Comparison of ENCODE assay signal across 38 mouse cellular contexts in the genomic region with DNA sequence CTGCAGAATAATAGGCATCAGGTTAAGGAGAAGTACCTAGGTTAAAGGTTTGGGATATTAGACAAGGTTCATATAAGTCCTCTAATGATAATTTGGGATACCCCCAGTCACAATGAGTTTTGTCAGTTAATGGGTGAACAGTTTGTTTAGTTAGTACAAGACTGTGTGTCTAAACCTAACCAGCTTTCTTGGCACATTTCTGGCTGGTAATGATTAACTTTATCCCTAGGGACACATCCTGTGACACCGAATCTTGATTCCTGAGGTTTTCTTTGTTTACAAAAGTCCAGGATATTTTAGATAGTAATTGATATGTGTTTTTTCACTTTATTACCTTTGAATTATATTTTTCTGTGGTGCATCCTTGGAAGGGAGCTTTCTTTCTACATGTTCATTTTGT. TPM values are rescaled to one million over a fixed set of nuclear protein-coding genes. Genes with fewer than 3 reads are reported as not detected.
"Had no signal": no experiment of that assay in that cellular context is flagged by ENCODE, and none has a peak within 500 bp of the region (broad histone marks: within the 10 kb centered on the region; RNA-seq: fewer than 3 reads in every experiment).

No protein-coding gene starts in this region.

- H3K9ac ChIP-seq: embryonic facial prominence, embryonic 12.5 days; embryonic facial prominence, embryonic 13.5 days; embryonic facial prominence, embryonic 15.5 days; forebrain, embryonic 12.5 days; forebrain, embryonic 13.5 days; forebrain, embryonic 15.5 days; forebrain, postnatal 0 days had no signal

- H3K4me2 ChIP-seq: embryonic facial prominence, embryonic 12.5 days; embryonic facial prominence, embryonic 13.5 days; embryonic facial prominence, embryonic 15.5 days; forebrain, embryonic 12.5 days; forebrain, embryonic 13.5 days; forebrain, embryonic 15.5 days had no signal

- H3K9me3 ChIP-seq: embryonic facial prominence, embryonic 12.5 days; embryonic facial prominence, embryonic 13.5 days; embryonic facial prominence, embryonic 15.5 days; forebrain, embryonic 12.5 days; forebrain, embryonic 13.5 days; forebrain, embryonic 15.5 days had no signal

- H3K27me3 ChIP-seq: embryonic facial prominence, embryonic 12.5 days; embryonic facial prominence, embryonic 13.5 days; embryonic facial prominence, embryonic 15.5 days; forebrain, embryonic 12.5 days; forebrain, embryonic 13.5 days; forebrain, embryonic 15.5 days had no signal

- H3K4me1 ChIP-seq: embryonic facial prominence, embryonic 10.5 days; embryonic facial prominence, embryonic 12.5 days; embryonic facial prominence, embryonic 13.5 days; embryonic facial prominence, embryonic 15.5 days; forebrain, embryonic 10.5 days; forebrain, embryonic 12.5 days; forebrain, embryonic 13.5 days; forebrain, embryonic 15.5 days had no signal

- ATAC-seq: forebrain, embryonic 13.5 days; forebrain, embryonic 14.5 days; forebrain, embryonic 15.5 days; forebrain, embryonic 16.5 days; forebrain, postnatal 0 days had no signal

- H3K27ac ChIP-seq: embryonic facial prominence, embryonic 10.5 days; embryonic facial prominence, embryonic 12.5 days; embryonic facial prominence, embryonic 13.5 days; embryonic facial prominence, embryonic 15.5 days; forebrain, embryonic 10.5 days; forebrain, embryonic 12.5 days; forebrain, embryonic 13.5 days; forebrain, embryonic 15.5 days; gastrocnemius, adult 2 months had no signal

- DNase-seq: cerebellum, adult 2 months; cerebellum, adult 8-10 months; cerebellum, adult 9-10 months; cerebellum, adult 9-11 months; cerebellum, postnatal 10 days; cerebellum, postnatal 14 days; cerebellum, postnatal 25 days; cerebellum, postnatal 36 days; embryo, embryonic 11 days; forebrain, postnatal 0 days; gastrocnemius, adult 2 months; gastrocnemius, postnatal 10 days; gastrocnemius, postnatal 14 days; gastrocnemius, postnatal 25 days; gastrocnemius, postnatal 36 days; heart, adult 11 months; heart, adult 18-20 months had no signal

- H3K4me3 ChIP-seq: embryonic facial prominence, embryonic 10.5 days; embryonic facial prominence, embryonic 12.5 days; embryonic facial prominence, embryonic 13.5 days; embryonic facial prominence, embryonic 15.5 days; erythroblast, embryonic 14.5 days; forebrain, embryonic 10.5 days; forebrain, embryonic 12.5 days; forebrain, embryonic 13.5 days; forebrain, embryonic 15.5 days; gastrocnemius, adult 2 months had no signal

- H3K36me3 ChIP-seq: embryonic facial prominence, embryonic 10.5 days; embryonic facial prominence, embryonic 12.5 days; embryonic facial prominence, embryonic 13.5 days; embryonic facial prominence, embryonic 15.5 days; forebrain, embryonic 10.5 days; forebrain, embryonic 12.5 days; forebrain, embryonic 15.5 days had no signal

RNA-seq across cellular contexts. Expression of a gene that starts 41.4 kb away (rescaled TPM):
- total RNA-seq: common myeloid progenitor, adult 5-6 weeks; forebrain, postnatal 0 days; gastrocnemius, adult 18-20 months; gastrocnemius, adult 2 months; gastrocnemius, adult 8-10 months; gastrocnemius, postnatal 10 days; gastrocnemius, postnatal 14 days; gastrocnemius, postnatal 25 days; gastrocnemius, postnatal 36 days; gastrocnemius, postnatal 4 days; granulocyte monocyte progenitor cell, adult 5-6 weeks; heart, adult 18-20 months had no signal
- polyA plus RNA-seq: cerebellum, adult 2 months; cortical plate, adult 2 months; embryonic facial prominence, embryonic 10.5 days; embryonic facial prominence, embryonic 11.5 days; embryonic facial prominence, embryonic 12.5 days; embryonic facial prominence, embryonic 13.5 days; embryonic facial prominence, embryonic 15.5 days; erythroblast, embryonic 14.5 days; forebrain, embryonic 10.5 days; forebrain, embryonic 11.5 days; forebrain, embryonic 12.5 days; forebrain, embryonic 13.5 days; forebrain, embryonic 14.5 days; forebrain, embryonic 15.5 days; forebrain, embryonic 16.5 days; forebrain, postnatal 0 days; frontal cortex, adult 2 months; gonadal fat pad, adult 2 months had no signal
